Mouse (Mus musculus) left cerebral cortex, adult 11 months (tissue): Measurements from ENCODE around the gene Klhdc2.

Source experiments
- DNase-seq: peaks from one replicate; pipeline ENCODE4 v3.0.0; 2022; ENCODE audit warnings: low spot score

Klhdc2 gene

DNA sequence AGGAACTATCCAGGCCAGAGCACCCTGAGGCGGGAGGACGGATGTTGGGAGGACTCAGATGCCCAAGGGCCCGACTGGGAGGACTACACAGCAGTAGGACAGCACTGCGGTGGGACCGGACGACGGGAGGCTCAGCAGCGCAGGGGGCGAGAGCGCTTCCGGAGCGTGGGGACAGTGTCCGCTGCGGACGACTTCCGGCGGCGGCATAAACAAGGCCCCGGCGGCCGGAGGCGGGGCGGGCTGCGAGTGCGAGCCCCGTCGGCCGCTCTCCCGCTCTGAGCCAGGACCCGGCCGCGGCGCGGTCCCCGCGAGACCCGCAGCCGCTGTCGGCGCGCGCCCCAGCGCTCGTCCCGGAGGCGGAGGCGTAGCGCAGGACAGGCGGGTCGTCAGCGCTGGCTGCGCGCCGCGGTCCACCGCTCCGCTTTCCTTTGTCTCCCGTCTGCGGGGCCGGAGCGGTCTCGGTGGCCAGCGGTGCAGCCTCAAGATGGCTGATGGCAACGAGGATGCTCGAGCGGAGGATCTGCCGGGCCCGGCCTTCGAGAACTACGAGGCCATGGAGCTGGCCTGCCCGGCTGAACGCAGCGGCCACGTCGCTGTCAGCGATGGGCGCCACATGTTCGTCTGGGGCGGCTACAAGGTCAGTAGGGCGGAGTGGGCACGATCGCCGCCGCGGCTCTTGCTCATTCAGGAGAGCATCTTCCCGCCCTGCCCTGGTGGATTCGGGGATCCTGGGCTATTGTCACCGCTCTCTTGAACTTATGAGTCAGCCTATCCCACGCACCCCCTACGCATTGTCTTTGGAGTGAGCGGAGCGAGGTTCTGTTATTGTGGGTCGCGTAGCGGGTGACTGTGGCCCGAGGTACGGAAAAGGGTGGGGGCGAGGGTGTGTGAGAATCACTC, at the start of gene Klhdc2:
Klhdc2 (plus strand) TSS at position 171 of the 900 bp plus-strand sequence.
- DNase-seq: peak; percentile 87

DNA sequence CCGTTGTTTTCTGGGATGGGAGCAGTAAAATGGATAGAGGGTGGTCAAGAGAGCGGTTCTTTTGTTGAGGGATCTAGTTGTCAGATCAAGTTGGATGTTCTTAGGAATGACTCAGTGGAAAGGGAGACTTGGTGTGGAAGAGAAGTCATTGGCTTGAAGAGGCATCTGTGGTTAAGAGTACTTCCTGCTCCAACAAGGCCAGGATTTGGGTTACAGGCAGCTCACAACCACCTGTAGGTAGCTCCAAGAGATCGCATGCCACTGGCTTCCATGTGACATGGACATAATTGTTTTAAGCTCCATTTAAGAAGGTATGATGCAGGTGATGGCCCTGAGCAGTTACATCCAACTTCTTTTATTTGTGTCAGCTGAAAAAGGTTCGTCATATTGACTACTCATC, 46.7 kb upstream of the Klhdc2 start:
- no peak for DNase-seq

DNA sequence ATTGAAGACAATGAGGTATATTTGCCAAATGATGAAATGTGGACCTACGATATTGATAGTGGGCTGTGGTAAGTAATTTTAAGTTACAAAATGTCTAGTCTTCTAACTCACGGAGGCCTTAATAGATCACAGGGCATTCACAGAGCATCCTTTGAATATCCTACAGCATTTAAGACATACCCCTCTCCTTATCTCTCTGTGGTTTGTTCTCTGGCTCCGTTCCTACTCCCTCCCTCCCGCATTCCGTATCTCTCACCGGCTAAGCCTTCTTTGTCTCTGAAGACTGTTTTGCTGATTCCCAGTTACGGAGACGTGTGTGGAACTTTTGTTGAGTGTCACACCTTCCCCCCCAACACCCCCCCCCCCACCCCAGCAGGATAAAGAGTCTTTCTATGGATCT, 45.7 kb upstream of the Klhdc2 start:
- DNase-seq: no peak

DNA sequence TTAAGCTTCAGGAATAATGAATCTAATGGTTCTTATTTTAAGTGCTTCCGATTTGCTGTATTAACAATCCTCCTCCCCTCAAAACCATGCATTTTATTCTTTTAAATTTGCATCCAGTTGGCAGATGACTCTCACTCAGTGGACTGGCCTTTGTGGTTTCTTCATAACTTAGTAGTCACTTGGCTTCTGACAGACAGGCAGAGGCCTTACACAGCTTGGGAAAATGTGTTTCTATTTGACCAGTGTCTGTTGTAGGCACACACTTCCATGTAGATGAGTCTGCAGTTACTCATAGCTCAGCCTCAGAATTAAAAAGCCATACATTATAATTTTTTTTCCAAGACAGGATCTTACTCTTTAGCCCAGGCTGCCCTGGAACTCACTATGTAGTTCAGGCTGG, 42.7 kb upstream of the Klhdc2 start:
- no peak for DNase-seq

DNA sequence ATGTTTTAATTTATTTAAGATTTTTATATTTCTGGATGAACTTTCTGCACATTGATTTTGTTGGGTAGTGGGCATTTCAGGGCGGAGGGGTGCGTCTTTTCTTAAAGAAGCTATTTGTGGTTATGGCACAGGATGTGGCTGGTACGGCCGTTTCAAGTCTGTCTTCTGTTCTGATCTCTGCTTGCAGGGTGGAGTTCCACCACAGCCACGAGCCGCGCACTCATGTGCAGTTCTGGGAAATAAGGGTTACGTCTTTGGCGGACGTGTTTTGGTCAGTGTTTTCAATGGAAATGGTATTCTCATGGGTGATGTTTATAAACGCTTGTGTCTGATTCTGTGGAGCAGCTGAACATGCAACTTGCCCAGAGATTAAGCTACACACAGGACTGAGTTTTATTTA, 38.6 kb upstream of the Klhdc2 start:
- no peak for DNase-seq

DNA sequence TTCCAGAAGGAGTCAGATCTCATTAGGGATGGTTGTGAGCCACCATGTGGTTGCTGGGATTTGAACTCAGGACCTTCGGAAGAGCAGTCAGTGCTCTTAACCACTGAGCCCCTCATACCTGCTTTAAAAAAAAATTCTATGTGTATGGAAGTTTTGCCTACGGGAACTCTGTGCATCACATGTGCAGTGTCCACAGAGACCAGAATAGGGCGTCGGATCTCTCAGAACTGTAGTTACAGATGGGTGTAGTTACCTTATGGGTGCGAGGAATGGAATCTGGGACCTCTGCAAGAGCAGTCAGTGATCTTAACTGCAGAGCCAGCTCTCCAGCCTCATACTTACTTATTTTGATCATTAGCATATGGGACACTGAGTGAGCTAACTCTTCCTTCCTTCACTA, 34.2 kb upstream of the Klhdc2 start:
- DNase-seq: no peak

DNA sequence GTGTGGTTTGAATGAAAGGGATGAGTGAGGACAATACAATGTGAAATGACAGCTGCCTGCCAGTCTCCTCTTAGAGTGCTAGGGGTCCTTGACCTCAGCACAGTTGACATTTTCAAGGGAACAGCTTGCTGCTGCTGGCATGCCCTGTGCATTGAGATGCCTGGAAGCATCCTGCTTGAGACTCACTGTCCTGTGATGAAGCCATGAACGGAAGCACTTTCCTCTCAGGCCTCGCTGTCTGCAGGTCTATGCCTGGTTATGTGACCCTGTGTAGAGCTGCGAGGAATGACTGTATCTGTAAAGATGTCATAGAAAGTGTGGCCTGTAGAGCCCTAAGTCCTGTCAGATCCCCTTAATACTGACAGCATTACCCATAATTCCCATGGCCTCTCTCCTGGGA, 31.4 kb upstream of the Klhdc2 start:
- no peak for DNase-seq

DNA sequence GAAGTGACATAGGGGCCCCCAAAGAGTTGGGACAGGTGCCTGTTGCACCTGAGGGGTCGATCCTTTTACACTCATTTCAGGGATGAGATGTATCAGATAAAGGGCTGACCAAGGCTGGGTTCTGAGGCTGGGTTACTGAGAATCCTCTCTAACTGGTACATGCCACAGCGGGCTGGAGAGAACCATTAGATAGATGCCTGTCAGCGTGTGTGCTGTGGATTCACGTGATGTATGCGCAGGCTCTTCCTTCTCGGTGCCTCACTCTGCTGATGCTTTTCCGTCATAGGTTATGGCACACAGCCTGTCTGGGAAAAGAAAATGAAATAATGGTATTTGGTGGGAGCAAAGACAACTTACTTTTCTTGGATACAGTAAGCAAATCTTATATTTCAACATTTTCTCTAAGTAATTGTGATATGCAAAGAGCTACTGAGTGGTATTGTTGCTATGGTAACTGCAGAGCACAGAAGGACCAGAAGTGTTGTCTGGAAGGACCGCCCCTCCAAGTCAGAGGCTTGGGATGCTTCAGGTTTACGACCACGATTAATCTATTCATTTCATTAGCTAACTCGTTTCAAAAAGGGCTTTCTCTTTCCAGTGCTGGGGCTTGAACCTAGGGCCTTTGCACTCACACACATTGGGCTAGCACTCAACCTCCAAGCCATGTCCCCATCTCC, 28.4 kb upstream of the Klhdc2 start:
- DNase-seq: no peak

DNA sequence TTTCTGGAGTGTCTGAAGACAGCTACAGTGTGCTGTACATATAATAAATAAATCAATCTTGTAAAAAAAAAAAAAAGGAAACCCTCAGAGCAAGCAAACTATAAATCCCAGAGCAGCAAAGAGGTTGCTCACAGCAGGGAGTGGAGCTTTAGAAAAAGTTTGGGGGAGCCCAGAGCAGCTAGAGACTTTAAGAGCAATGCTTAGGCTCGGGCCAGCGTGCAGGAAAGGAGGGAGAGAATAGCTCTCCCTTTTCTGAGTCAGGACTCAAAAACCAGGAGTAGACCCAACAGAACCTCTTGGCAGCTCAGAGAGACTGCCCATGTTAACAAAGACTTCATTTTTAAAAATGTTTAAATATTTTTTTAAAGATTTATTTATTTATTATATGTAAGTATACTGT, 27.5 kb upstream of the Klhdc2 start:
- DNase-seq: no peak

DNA sequence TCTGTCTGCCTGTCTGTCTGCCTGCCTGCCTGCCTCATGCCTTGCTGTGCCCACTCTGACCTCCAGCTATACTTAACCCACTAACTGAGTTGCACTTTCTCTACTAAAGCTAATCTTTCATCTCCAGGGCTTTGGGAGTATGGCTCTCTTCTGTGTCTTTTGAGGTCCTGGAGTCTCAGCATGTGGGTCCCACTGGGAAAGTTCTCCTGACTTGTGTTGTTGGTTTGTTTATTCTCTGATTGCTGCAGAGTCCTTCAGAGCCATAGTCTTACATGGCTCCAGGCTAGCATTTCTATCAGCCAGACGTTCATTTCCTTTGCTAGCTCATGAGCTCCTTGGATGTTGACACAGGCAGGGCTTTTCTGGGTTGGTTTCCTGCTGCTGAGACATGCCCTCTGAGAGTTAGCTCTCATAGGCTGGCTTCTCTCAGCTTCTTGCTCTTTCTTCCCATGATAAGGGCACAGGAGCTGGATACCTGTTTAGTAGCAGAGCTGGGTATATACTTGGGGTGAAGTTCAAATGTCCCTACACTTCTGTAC, 16.5 kb upstream of the Klhdc2 start:
- DNase-seq: no peak

DNA sequence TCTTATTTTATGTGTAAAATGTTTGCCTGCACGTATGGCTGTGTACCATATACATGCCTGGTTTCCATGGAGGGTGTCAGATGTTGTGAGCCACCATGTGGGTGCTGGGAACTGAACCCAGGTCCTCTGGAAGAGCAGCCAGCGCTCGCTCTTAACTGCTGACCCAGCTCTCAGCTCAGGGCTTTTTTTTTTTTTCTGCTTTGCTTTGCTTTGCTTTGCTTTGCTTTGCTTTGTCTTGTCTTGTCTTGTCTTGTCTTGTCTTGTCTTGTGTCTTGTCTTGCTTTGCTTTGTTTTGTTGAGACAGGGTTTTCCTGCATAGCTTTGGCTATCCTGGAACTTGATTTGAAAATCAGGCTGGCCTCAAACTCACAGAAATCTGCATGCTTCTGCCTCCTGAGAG, 15.6 kb upstream of the Klhdc2 start:
- no peak for DNase-seq

DNA sequence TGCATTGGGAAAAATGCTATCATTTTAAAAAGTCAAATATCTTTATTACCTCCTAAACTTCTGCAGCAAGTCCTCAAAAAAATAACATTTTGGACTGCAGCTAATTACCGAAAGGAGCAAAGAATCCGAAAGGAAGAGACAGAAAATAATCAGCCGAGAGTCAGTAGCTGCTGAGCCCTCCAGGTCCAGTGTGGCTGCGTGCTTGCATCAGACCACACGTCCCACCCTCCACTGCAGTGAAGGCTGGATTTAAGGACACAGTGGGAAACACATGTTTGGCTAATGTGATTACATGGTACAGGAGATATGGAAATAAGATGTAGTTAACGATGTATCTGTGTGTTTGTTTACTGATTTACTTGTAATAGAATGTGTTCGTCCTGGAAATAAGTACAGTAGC, 13.3 kb upstream of the Klhdc2 start:
- no peak for DNase-seq

DNA sequence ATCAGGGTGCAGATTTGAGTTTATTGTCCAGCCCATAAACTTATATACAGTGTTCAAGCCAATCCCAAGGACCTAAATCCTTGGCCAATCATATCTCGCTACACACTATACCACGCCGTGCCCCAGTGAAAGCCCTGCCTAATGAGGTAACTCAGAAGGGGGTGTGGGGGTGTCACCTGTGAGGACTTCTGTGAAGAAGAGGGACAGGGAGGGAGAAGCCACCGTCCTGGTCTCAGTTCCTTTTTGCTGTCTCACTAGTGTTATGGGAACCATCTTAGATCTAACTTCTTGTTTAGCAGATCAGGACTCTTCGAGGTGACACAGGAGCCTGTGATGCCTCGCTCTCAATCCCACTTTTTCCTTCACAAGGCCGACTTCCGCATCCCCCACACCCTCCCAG, 8.9 kb upstream of the Klhdc2 start:
- DNase-seq: no peak

DNA sequence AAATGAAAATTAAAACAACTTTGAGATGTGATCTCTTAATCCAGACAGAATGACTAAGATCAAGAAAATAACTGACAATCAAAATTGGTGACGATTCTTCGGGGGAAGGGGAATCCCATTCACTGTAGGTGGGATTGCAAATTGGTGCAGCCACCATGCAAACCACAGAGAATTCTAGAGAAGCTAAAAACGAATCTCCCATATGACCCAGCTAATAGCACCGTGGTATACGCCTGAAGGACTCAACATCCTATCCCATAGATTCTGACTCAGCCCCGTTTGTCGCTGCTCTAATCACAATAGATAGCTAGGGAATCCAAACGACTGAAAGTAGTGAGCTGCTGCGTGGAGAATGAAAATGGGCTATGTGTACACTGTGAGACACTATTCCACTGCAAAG, 7.8 kb upstream of the Klhdc2 start:
- no peak for DNase-seq

DNA sequence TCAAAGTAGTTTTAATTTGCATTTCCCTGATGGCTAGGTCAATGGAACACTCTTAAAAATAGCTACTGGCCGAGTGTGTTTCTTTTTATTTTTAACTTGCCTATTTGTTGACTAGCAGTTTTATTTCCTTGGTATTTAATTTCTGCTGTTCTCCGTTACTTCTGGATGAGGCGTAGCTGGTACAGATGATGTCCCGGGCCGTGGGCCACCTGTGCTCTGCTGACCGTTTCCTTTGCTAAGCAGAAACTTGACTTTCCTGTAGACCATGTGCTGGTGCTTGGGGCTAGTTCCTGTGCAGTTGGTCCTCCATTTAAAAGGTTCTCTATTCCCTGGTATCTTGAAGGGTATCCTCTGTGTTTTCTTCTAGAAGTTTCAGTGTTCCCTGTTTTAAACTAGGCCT, 4.1 kb upstream of the Klhdc2 start:
- no peak for DNase-seq

DNA sequence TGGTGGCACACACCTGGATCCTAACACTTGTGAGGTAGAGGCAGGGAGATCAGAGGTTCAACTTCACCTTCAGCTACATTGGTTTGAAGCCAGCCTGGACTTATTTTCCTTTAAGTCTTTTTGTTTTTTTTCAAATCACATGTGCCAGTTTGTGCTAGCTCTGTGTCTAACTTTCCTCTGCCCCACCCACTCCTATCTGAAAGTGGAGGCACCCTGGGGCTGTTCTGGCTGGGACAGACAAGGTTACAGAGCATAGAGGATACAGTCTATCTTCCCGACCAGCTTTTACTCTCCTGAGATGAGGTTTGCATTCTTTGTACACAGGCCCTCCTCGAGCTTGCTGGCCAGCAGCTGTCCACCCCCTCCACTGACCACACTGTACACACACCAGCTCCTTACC, 2.7 kb upstream of the Klhdc2 start:
- no peak for DNase-seq

DNA sequence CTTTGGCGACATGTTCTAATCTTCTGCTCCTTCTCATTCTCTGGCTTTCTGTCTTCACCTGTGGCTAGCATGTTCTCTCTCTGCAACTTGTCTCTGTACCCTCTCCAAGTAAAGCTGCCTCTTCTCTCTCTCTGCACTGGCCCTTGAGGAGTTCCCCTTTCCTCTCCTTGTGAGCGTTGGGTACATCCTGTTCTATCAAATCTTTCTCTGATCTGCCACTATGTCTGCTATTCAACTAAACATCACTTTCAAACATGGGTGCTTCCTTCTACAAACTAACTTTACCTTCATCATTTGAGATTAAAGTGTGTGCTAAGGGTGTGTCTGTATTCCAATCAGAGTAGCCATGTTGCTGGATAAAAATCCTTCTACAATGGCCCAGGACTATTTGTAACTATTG, 1.5 kb upstream of the Klhdc2 start:
- DNase-seq: no peak

DNA sequence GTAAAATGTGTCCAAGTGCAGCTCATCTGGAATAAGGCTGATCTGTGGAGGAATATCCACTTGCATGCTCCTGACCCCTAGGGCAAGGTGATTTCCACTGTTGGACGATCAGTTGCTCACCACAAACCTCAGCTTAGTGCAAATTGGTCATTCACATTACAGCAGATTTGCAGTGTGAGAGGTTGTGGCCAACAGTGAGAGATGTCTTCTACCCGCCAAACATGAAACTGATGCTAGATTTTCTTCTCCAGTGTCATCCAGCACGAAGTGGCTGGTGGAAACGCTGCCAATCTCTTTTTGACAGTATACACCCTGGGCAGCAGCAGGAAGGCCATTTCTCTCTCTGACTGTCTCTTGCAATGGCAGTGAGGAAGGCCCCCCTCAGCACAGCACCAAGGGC, 830 bp upstream of the Klhdc2 start:
- DNase-seq: no peak

DNA sequence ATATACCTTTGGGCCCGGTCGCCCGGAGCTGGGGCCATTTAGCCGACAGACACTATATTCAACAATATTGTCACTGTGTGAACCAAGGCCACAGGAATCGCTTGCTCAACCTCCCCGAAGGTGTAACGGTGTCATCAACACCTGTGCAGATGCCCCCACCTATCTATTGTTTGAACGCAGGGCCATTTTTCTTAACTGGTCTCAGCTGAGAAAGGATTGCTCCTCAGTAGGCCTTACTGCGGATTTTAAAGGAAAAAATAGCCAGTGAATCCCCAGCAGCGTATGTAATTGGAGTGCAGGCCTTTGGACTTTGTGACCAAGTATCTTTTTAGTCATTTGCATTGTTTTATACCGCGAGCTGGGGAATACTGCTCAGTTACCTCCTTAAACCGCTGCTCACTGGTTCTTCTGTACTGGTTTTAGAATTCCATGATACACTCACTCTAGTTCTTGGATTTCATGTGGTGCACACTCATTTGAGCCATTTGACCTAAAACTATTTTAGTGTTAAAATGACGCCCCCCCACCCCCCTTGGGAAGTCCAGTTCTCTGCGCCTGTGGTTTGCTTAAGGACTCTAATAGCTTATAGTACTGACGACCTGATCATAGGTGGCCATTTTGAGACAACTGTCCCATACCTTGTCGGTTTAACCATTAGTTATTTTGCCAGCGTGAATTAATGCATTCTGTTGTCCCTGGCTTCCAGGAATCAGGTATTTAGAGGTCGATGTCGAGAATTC, 1.1 kb downstream of the Klhdc2 start:
- peak; percentile 39 for DNase-seq

DNA sequence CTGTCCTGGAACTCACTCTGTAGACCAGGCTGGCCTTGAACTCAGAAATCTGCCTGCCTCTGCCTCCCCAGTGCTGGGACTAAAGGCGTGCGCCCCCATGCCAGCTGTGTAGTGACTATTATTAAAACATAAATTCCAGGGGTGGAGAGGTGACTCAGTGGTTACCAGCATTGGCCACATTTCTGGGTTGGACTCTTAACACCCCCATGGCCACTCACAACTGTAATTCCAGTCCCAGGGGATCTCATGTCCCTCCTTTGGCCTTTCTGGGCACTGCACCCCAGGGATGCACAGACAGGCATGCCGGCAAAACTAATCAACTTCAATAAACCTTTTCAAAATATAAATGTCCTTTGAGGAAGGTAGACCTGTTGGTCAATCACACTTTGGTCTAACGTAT, 1.8 kb downstream of the Klhdc2 start:
- no peak for DNase-seq

DNA sequence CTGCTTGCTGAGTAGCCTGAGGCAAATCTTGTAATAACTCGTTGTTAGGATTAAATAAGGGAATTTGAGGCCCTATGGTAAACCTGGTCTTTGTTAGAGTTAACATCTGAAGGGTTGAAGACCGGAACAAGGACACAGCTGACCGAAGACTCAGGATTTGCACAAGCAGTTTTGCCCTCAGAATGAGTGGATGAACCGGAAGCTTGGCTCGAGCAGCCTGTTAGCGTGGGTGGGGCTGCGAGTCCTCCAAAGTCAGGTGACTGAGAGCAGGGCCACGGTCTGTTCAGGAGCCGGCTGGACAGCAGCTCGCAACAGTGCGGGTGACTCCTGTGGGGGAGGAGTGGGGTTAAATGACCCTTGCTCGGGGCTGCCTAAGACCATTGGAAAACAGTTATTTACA, 2.8 kb downstream of the Klhdc2 start:
- DNase-seq: no peak

DNA sequence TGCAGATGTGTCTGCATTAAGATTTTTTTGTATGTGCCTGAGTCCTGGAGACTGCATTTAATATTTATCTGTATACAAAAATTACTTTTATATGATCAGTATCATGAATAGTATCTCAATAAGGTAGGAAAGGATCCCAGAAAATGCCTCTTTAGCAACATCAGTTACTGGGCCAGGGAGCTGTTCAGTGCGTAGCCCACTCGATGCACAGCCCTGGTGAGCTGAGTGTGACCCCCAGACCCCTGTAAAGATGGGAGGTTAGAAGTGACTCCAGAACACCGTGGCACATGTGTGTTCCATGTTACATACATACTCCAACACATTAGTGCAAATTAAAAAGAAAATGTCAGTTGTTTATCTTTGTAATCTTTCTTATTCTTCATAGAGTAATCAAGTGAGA, 3.4 kb downstream of the Klhdc2 start:
- DNase-seq: no peak

DNA sequence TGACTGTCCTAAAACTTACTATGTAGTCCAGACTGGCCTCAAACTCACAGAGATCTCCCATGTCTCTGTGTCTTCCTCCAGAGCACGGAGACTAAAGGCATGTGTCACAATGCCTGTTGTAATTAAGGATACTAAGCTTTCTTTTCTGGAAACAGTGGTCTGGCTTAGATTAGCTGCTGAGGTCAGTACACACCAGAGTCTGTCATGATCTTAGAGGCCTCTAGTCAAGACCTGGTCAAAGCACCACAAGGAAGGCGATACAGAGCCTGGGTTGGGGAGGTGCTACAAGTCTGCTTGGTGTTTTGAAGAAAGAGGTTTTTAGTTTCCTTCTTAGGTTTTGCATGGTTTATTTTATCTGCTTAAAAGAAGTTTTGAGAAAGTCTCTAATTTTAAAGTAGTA, 3.9 kb downstream of the Klhdc2 start:
- DNase-seq: no peak
